Mouse (Mus musculus): ENCODE data around the gene Gm45837. TPM values are rescaled to one million over a fixed set of nuclear protein-coding genes. Genes with fewer than 3 reads are reported as not detected.

Gene Gm45837
- total RNA-seq, 2 experiments from 2014 or later = 4.7 TPM; not detected in 1

GRCm38 (mm10) chr7:101443093-101443492, 32.4 kb downstream of the Gm45837 start:
- no peak for DNase-seq

GRCm38 (mm10) chr7:101444211-101444610, 33.5 kb downstream of the Gm45837 start:
- DNase-seq = no peak

GRCm38 (mm10) chr7:101449855-101450254, 39.2 kb downstream of the Gm45837 start:
- no peak for DNase-seq

GRCm38 (mm10) chr7:101450422-101451401, 40.0 kb downstream of the Gm45837 start:
- DNase-seq = peak; percentile 94

GRCm38 (mm10) chr7:101452669-101453068, 42.0 kb downstream of the Gm45837 start:
- no peak for DNase-seq

GRCm38 (mm10) chr7:101453296-101453695, 42.6 kb downstream of the Gm45837 start:
- no peak for DNase-seq

- no peak for DNase-seq
Measured at GRCm38 (mm10) chr7:101453725-101454124, 43.0 kb downstream of the Gm45837 start.

GRCm38 (mm10) chr7:101454479-101454878, 43.8 kb downstream of the Gm45837 start:
- no peak for DNase-seq

- DNase-seq = no peak
Measured at GRCm38 (mm10) chr7:101455141-101455540, 44.5 kb downstream of the Gm45837 start.

GRCm38 (mm10) chr7:101456318-101456717, 45.6 kb downstream of the Gm45837 start:
- no peak for DNase-seq

GRCm38 (mm10) chr7:101456789-101457188, 46.1 kb downstream of the Gm45837 start:
- no peak for DNase-seq

- DNase-seq = no peak
Measured at GRCm38 (mm10) chr7:101457283-101457682, 46.6 kb downstream of the Gm45837 start.

- DNase-seq = no peak
Measured at GRCm38 (mm10) chr7:101457801-101458200, 47.1 kb downstream of the Gm45837 start.

- no peak for DNase-seq
Measured at GRCm38 (mm10) chr7:101458278-101458781, 47.6 kb downstream of the Gm45837 start.

GRCm38 (mm10) chr7:101459305-101459813, 48.7 kb downstream of the Gm45837 start:
- no peak for DNase-seq

- no peak for DNase-seq
Measured at GRCm38 (mm10) chr7:101459923-101460607, 49.4 kb downstream of the Gm45837 start.

GRCm38 (mm10) chr7:101460608-101460957, 49.9 kb downstream of the Gm45837 start:
- DNase-seq = peak; percentile 77

GRCm38 (mm10) chr7:101461571-101461970, 50.9 kb downstream of the Gm45837 start:
- DNase-seq = no peak

GRCm38 (mm10) chr7:101462327-101463068, 51.8 kb downstream of the Gm45837 start:
- peak; percentile 62 for DNase-seq

GRCm38 (mm10) chr7:101463665-101464271, 53.1 kb downstream of the Gm45837 start:
- no peak for DNase-seq

- no peak for DNase-seq
Measured at GRCm38 (mm10) chr7:101464927-101465326, 54.2 kb downstream of the Gm45837 start.

- DNase-seq = peak; percentile 55
Measured at GRCm38 (mm10) chr7:101465392-101465791, 54.7 kb downstream of the Gm45837 start.
